Mouse (Mus musculus) lung, adult 2 months (tissue): ENCODE measurements around the gene Camk2d.

ENCODE experiments used
- CTCF ChIP-seq: fragments of 200-500 bp; IDR thresholded peaks from 2 replicates; pipeline ENCODE4 v1.5.1; 2011; ENCODE audit warnings: mild to moderate bottlenecking, low read length, control low read depth; ENCODE audit not compliant: insufficient read depth
- POLR2A ChIP-seq: fragments of 200-500 bp; IDR thresholded peaks from 2 replicates; pipeline ENCODE4 v1.6.1; 2011; ENCODE audit warnings: low read depth, mild to moderate bottlenecking, control low read depth, low read length, borderline replicate concordance; ENCODE audit errors: extremely low read depth

- no peak for TF ChIP-seq CTCF
- TF ChIP-seq POLR2A: no peak
Observed at GRCm38 (mm10) chr3:126658791-126659190, 62.7 kb downstream of the Camk2d start.
